Mouse (Mus musculus) embryonic facial prominence, embryonic 15.5 days (tissue): Measurements from ENCODE around the gene Hexim2. TPM values are rescaled to one million over a fixed set of nuclear protein-coding genes. Genes with fewer than 3 reads are reported as not detected.
A peak's percentile ranks its signal among the peaks of the same experiment; 100 is the strongest.

ENCODE experiments used
- ATAC-seq: fragments of 200-750 bp; cut with Nextera tagmentation; 2 replicates; pipeline ENCODE4 v1.8.0; 2017; ENCODE audit warnings: low read depth, moderate TSS enrichment; ENCODE audit not compliant: insufficient number of reproducible peaks, low FRiP score, low TSS enrichment
- H3K27ac ChIP-seq: fragments of 300-500 bp; sonication (generic); replicated peaks from 2 replicates; pipeline ENCODE4 v1.5.1; 2015; ENCODE audit warnings: mild to moderate bottlenecking, inconsistent platforms
- H3K27me3 ChIP-seq: fragments of 300-500 bp; sonication (generic); 2 replicates; pipeline ENCODE4 v1.6.1; 2015; ENCODE audit warnings: inconsistent platforms
- H3K36me3 ChIP-seq: fragments of 300-500 bp; sonication (generic); 2 replicates; pipeline ENCODE4 v1.6.1; 2015; ENCODE audit warnings: mild to moderate bottlenecking, inconsistent platforms
- H3K4me1 ChIP-seq: fragments of 300-500 bp; sonication (generic); 2 replicates; pipeline ENCODE4 v1.6.1; 2015; ENCODE audit warnings: inconsistent platforms
- H3K4me2 ChIP-seq: fragments of 300-500 bp; sonication (generic); replicated peaks from 2 replicates; pipeline ENCODE4 v1.6.1; 2015; ENCODE audit warnings: mild to moderate bottlenecking, inconsistent platforms
- H3K4me3 ChIP-seq: fragments of 300-500 bp; sonication (generic); replicated peaks from 2 replicates; pipeline ENCODE4 v1.5.1; 2015; ENCODE audit warnings: mild to moderate bottlenecking, inconsistent platforms
- H3K9ac ChIP-seq: fragments of 300-500 bp; sonication (generic); 2 replicates; pipeline ENCODE4 v1.6.1; 2015; ENCODE audit warnings: inconsistent platforms
- H3K9me3 ChIP-seq: fragments of 300-500 bp; sonication (generic); replicated peaks from 2 replicates; pipeline ENCODE4 v1.6.1; 2016; ENCODE audit warnings: inconsistent platforms
- WGBS: fragments of 180-500 bp; shearing (Covaris S2); methylation state at CpG from one replicate; pipeline ENCODE4 v1.1.7; 2015; 5-methylcytosine and 5-hydroxymethylcytosine counted together
- polyA plus RNA-seq: library from polyadenylated mRNA; unstranded; fragments of >200 nt; fragmentation: Nextera tagmentation; extraction: Ambion mirVana; gene quantifications from 2 replicates; pipeline ENCODE4 v1.2.1, GENCODE M21; 2015

Gene Hexim2
- polyA plus RNA-seq, 1 experiment from 2014 or later, result 14.0 TPM

DNA sequence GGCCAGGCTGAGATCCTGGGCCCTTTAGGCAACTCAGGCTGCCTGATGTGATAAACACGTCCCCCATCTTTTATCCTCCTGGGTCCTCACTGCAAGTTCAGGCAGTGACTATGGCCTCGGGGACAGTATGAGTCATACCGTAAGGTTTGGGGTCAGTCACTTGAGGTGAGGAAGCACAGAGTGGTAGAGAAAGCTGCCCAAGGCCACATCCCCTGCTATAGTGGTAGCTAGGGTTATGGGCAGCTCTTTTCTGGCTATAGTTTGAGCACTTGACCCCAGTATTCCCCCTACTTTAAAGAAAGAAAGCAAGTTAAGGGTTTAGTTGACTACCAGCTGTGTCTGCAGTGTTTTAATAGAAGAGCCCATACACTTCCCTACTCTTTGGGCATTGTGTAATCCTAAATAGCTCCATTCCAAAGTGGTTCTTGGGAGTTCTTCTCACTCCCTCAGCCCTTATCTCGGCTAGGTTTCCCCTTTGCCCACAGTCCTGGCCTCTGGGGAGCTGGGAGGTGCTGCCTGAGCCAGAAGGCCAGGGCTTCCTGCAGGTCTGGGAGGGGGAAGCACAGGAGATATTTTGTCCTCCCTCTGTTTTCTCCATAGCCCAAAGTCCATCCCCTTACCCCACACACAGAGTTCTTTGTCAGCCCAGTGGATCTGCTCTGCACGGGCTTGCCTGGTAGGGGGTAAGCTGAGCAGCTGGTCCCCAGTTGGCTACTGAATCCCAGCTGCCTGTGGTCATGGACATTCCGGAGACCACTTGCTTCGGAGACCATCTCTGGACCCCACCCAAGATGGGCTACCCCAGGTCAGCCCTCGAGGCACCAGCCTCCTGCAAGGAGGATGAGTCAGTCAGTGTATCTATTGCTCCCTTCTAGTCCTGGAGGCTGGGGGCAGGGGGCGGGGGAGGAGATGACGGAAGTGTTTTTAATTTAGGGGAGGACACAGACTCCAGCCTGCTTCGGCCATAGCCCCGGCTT is 12.4 kb downstream of the Hexim2 start:
- Histone ChIP-seq H3K9ac (no peak overlapping the region), H3K27ac (peak overlapping the region; percentile 58), H3K4me3 (no peak overlapping the region), H3K4me2 (no peak overlapping the region), H3K4me1 (peaks cover 44% of the 10 kb centered on the region), H3K9me3 (no peaks in the 10 kb centered on the region), H3K36me3 (no peaks in the 10 kb centered on the region), H3K27me3 (no peaks in the 10 kb centered on the region)
- WGBS, result 35% methylated on average over 12 of the region's 12 CpGs
- ATAC-seq, result no peak

DNA sequence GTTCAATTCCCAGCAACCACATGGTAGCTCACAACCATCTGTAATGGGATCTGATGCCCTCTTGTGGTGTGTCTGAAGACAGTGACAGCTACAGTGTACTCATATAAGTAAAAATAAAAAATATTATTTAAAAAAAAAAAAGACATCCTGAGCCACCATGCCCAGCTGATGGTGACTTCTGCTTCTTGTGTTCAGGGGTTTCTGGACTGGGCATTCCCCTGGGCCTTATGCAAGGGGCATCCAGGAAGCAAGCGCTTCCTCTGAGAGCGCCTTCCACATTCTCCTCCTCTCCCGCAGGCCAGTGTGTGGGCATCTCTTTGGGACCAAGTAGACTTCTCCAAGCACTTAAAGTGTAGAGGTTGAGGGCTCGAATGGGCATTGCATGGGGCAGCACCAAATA is 14.2 kb downstream of the Hexim2 start:
- H3K4me3 ChIP-seq, result no peak overlapping the region
- H3K9ac ChIP-seq, result no peak overlapping the region
- H3K36me3 ChIP-seq, result no peaks in the 10 kb centered on the region
- H3K4me1 ChIP-seq, result peaks cover 32% of the 10 kb centered on the region
- no peak for ATAC-seq
- no peaks in the 10 kb centered on the region for H3K9me3 ChIP-seq
- H3K27me3 ChIP-seq, result no peaks in the 10 kb centered on the region
- 87% methylated on average over 4 of the region's 4 CpGs for WGBS
- H3K27ac ChIP-seq, result no peak overlapping the region
- H3K4me2 ChIP-seq, result no peak overlapping the region

DNA sequence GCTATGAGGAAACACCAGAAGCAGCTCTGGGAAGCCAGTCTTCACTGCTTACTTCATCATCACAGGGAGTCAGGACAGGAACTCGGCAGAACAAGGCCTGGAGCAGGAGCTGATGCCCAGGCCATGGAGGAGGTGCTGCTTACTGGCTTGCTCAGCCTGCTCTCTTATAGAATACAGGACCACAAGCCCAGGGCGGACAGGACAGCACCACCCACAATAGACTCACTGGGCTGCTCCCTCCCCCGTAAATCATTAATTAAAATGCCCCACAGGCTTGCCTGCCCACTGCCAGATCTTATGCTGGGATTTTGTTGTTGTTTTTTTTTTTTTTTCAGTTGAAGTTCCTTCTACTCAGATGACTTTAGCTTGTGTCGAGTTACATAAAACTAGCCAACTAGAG is 15.5 kb downstream of the Hexim2 start:
- no peak overlapping the region for H3K27ac ChIP-seq
- WGBS, result 62% methylated on average over 4 of the region's 4 CpGs
- no peaks in the 10 kb centered on the region for H3K9me3 ChIP-seq
- no peak for ATAC-seq
- no peaks in the 10 kb centered on the region for H3K36me3 ChIP-seq
- H3K27me3 ChIP-seq, result no peaks in the 10 kb centered on the region
- H3K4me3 ChIP-seq, result no peak overlapping the region
- H3K4me1 ChIP-seq, result peaks cover 20% of the 10 kb centered on the region
- no peak overlapping the region for H3K9ac ChIP-seq
- H3K4me2 ChIP-seq, result no peak overlapping the region

DNA sequence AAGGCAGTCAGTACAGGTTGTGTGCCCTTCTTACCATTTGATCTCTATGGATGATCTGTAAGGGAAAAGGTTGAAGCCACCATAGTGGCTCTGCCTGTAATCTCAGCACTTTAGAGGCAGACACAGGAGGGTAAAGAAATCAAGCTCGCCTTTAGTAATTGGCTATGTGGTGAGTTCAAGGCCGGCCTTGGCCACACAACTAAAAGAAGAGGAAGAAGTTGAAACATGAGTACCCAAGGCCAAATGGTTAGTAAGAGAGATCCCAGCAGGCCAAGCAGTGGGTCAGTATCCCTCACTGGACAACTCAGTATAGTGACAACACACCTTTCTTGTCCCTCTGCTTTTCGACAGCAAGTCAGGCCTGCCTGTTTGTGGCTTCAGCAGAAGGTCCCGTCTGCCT is 17.5 kb downstream of the Hexim2 start:
- H3K4me3 ChIP-seq, result no peak overlapping the region
- WGBS, result 93% methylated on average over 4 of the region's 4 CpGs
- no peak for ATAC-seq
- H3K9ac ChIP-seq, result no peak overlapping the region
- H3K9me3 ChIP-seq, result no peaks in the 10 kb centered on the region
- H3K4me2 ChIP-seq, result no peak overlapping the region
- H3K36me3 ChIP-seq, result no peaks in the 10 kb centered on the region
- peaks cover 7% of the 10 kb centered on the region; the same call in 1 of the 2 replicates for H3K4me1 ChIP-seq
- no peak overlapping the region for H3K27ac ChIP-seq
- H3K27me3 ChIP-seq, result no peaks in the 10 kb centered on the region

DNA sequence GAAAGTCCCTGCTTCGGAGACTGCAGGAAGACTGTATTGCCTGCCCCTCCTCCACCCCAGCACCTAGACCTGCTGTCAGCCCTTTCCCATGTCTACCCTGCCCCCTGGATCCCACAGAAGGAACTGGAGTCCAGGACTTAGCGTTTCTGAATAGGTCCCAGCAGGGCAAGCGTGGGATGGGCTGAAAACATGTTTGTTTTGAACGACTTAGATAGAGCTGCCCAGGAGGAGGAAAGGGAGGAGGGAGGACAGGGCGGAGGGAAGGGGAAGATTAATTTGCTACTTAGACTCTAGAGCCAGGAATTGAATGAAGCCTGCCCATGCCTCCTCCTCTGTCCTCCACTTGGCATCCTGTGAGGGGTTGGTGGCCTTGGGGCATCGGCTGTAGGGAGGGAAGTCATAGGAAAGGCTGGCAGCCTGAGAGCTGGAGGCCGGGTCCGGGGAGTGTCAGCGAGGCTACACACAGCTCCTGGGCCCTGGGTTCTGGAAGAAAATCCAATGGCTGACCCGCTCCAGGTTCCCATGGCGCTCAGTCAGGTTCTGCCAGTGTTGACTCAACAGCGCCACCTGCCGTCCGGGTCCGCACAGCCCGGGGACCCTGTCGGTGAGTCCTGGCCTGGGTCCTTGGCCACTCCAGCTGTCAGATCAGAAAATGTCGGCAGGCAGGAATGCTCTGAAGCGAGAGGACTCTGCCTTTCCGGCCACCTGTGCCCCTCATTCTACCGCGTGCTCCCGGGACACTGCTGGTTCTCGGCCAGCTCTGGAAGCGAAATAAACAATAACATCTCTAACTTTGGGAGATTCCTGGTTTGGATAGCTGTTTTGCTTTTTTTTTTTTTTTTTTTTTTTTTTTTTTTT is 26.6 kb downstream of the Hexim2 start:
- H3K4me2 ChIP-seq, result peak overlapping the region; percentile 63
- no peaks in the 10 kb centered on the region for H3K9me3 ChIP-seq
- H3K4me1 ChIP-seq, result peaks cover 7% of the 10 kb centered on the region
- peak overlapping the region; percentile 34 for H3K4me3 ChIP-seq
- peak; percentile 92 for ATAC-seq
- H3K27ac ChIP-seq, result peak overlapping the region; percentile 66
- no peaks in the 10 kb centered on the region for H3K36me3 ChIP-seq
- no peaks in the 10 kb centered on the region for H3K27me3 ChIP-seq
- WGBS, result 2% methylated on average over 25 of the region's 25 CpGs
- no peak overlapping the region; the same call in 1 of the 2 replicates for H3K9ac ChIP-seq

DNA sequence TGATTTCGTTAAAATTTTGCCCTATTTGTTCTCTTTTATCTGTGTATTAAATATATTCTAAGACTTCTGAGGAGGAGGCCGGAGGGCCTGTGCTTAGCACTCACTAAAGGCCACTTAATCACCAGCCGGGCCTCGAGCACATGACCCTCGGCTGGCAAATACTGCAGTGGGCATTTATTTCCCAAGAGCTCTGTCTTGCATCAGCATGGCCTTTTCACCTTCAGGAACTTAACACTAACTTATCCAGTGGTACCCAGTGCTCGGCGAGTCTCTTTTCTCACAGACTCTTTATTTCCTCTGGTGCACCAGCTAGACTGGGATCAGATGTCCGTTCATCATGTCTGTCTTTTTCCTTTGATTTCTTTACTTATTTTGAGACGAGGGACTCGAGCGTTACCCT is 28.5 kb downstream of the Hexim2 start:
- H3K27ac ChIP-seq, result no peak overlapping the region
- no peak for ATAC-seq
- H3K36me3 ChIP-seq, result no peaks in the 10 kb centered on the region
- H3K4me3 ChIP-seq, result no peak overlapping the region
- WGBS, result 87% methylated on average over 11 of the region's 11 CpGs
- no peaks in the 10 kb centered on the region for H3K9me3 ChIP-seq
- peaks cover 7% of the 10 kb centered on the region for H3K4me1 ChIP-seq
- H3K9ac ChIP-seq, result no peak overlapping the region
- H3K27me3 ChIP-seq, result no peaks in the 10 kb centered on the region
- no peak overlapping the region for H3K4me2 ChIP-seq

DNA sequence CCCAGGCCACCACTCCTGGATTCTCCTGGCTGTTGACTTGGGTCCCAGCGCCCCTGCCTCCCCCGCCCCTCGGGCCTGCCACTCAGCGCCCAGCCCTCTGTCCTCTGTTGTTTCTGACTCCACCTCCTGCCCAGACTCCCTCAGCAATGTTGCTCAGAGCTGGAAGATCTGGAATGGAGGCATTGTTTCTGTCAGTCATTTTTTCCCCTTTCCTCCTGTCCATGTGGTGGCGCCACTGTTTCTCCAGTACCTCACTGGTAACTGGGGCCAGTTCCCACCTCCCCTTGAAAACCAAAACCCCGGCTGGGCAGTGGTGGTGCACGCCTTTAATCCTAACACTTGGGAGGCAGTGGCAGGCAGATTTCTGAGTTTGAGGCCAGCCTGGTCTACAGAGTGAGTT is 29.2 kb downstream of the Hexim2 start:
- no peak overlapping the region for H3K9ac ChIP-seq
- WGBS, result 77% methylated on average over 7 of the region's 7 CpGs

DNA sequence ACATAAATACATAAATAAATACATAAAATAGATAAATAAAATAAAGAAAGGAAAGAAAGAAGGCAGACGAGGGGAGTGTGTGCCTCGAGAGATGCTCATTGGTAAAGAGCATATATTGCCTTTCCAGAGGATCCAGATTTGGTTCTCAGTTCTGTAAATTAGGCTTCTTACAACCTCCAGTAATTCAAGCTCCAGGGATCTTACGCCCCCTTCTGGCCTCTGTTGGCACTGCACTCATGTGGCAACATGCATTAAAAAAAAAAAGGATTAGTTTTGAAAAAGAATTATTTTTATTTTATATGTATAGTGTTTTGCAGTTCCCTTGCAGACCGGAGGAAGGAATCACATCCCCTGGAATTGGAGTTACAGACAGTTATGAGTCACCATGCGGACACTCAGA is 29.9 kb downstream of the Hexim2 start:
- Histone ChIP-seq H3K9me3 (no peaks in the 10 kb centered on the region), H3K4me3 (no peak overlapping the region), H3K27ac (no peak overlapping the region), H3K4me2 (no peak overlapping the region), H3K9ac (no peak overlapping the region), H3K36me3 (no peaks in the 10 kb centered on the region), H3K27me3 (no peaks in the 10 kb centered on the region), H3K4me1 (peaks cover 7% of the 10 kb centered on the region)
- 85% methylated on average over 5 of the region's 5 CpGs for WGBS
- ATAC-seq, result no peak

More for the DNA sequence above, 29.2 kb downstream of the Hexim2 start:
- ATAC-seq, result no peak
- Histone ChIP-seq H3K4me1 (peaks cover 7% of the 10 kb centered on the region), H3K4me3 (no peak overlapping the region), H3K27ac (no peak overlapping the region), H3K27me3 (no peaks in the 10 kb centered on the region), H3K4me2 (no peak overlapping the region), H3K9me3 (no peaks in the 10 kb centered on the region), H3K36me3 (no peaks in the 10 kb centered on the region)

DNA sequence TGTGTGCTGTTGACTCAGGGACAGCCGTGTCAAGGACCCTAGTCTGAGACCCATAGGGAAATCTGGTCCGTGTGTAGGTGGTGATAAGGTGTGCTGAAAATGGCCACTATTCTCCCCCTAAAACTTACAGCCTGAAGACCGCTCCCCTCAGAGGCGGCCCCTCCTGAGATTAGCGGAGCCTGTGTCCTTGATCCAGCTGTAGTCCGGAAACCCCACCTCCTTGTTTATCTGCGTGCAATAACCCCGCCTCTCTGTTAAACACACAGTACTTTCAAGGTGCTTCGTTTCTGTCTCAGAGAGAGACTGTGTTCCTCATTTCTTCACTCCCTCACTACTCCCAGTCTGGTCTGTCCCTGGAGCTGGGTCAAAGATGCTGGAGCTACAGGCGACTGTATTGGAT is 32.2 kb downstream of the Hexim2 start:
- WGBS, result 30% methylated on average over 10 of the region's 10 CpGs
- Histone ChIP-seq H3K9me3 (no peaks in the 10 kb centered on the region), H3K36me3 (no peaks in the 10 kb centered on the region), H3K27me3 (peaks cover 9% of the 10 kb centered on the region), H3K4me3 (no peak overlapping the region), H3K4me2 (no peak overlapping the region), H3K27ac (no peak overlapping the region), H3K9ac (no peak overlapping the region), H3K4me1 (no peaks in the 10 kb centered on the region)
- no peak for ATAC-seq

DNA sequence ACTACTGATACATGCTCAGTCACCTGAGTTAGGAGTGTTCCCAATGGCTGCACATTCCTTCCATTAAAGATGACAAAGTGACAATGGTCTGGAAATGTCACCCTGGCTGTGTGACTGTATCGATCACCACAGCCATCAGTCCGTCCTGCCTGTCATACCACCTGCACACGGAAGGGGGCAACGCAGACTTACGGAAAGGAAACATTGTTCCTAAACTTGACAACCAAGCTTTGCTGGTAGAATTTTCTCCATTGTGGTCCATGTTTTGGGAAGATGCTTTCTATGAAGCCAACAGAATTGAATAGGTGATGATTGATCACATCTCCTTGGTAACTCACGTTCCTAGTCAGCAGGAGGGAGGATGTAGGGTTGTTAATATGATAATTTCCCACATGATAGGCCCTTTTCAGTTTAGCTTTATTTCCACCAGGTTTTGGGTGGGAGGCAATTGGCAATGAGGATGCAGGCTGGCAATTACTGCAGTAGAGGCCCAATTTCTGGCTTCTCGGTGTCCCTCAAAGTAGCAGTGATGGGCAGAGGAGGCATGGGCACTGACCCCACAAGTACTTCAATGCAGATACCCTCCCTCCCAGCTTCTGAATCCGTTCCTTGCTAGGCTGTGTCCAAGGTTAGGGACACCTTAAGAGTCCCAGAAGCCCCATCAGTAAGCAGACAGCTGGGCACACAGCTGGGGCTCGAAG is 36.6 kb downstream of the Hexim2 start:
- peaks cover 46% of the 10 kb centered on the region for H3K27me3 ChIP-seq
- H3K9me3 ChIP-seq, result no peaks in the 10 kb centered on the region
- H3K9ac ChIP-seq, result no peak overlapping the region
- no peak overlapping the region for H3K27ac ChIP-seq
- H3K4me1 ChIP-seq, result peaks cover 12% of the 10 kb centered on the region
- WGBS, result 26% methylated on average over 9 of the region's 9 CpGs
- no peak overlapping the region for H3K4me2 ChIP-seq
- H3K4me3 ChIP-seq, result no peak overlapping the region
- no peak for ATAC-seq
- H3K36me3 ChIP-seq, result no peaks in the 10 kb centered on the region

DNA sequence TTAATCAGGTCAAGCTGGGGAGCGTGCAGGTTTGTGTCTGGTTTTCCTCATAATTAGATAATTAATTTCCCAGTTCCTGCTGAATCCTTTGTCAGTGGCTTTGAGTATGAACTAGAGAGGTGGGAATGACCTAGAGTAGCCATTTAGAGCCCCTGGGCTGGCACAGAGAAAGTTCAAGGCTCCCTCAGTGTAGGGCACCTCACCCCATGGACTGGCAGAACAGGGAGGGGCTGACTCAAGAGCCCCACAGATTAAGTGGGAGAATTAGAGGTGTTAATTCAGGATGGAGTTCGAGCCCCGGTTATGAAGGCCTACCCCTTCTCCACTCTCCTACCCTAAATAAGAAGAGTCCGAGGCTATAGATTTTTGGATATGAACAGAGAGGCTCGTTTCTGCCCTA is 37.4 kb downstream of the Hexim2 start:
- H3K27ac ChIP-seq, result no peak overlapping the region
- peaks cover 12% of the 10 kb centered on the region for H3K4me1 ChIP-seq
- no peaks in the 10 kb centered on the region for H3K9me3 ChIP-seq
- no peak for ATAC-seq
- no peak overlapping the region for H3K4me2 ChIP-seq
- no peaks in the 10 kb centered on the region for H3K36me3 ChIP-seq
- H3K27me3 ChIP-seq, result peaks cover 46% of the 10 kb centered on the region
- H3K9ac ChIP-seq, result no peak overlapping the region
- no peak overlapping the region for H3K4me3 ChIP-seq
- WGBS, result 86% methylated on average over 5 of the region's 5 CpGs
